17 mouse cellular contexts compared by ENCODE assay signal in genomic region chr1:172319346-172319745, GRCm38 (mm10). TPM values are rescaled to one million over a fixed set of nuclear protein-coding genes. Genes with fewer than 3 reads are reported as not detected.
DNase-seq lines count a peak whose midpoint lies in the region; ATAC-seq and TF ChIP-seq lines count a peak whose summit lies in the region.
"Had no signal": no experiment of that assay in that cellular context is flagged by ENCODE, and none has a peak within 500 bp of the region (broad histone marks: within the 10 kb centered on the region; RNA-seq: fewer than 3 reads in every experiment).

No protein-coding gene starts in this region.

- no peak overlapping the region for H3K4me3 ChIP-seq in layer of hippocampus, adult 2 months
- H3K4me3 ChIP-seq in forebrain, embryonic 12.5 days (replicated peaks) = no peak overlapping the region
- no peak overlapping the region for H3K4me3 ChIP-seq in hindbrain, postnatal 0 days (ENCODE audit: low read length)
- no peak overlapping the region for H3K4me3 ChIP-seq in limb, embryonic 10.5 days
- H3K4me3 ChIP-seq: liver, embryonic 15.5 days had no signal

- ATAC-seq in forebrain, embryonic 12.5 days (ENCODE audit: low FRiP score) = no peak
- no peak for ATAC-seq in hindbrain, postnatal 0 days
- ATAC-seq: intestine, postnatal 0 days had no signal

- no peaks in the 10 kb centered on the region for H3K9me3 ChIP-seq in forebrain, embryonic 12.5 days
- no peaks in the 10 kb centered on the region for H3K9me3 ChIP-seq in hindbrain, postnatal 0 days (ENCODE audit: low read length)
- H3K9me3 ChIP-seq in limb, embryonic 10.5 days (replicated peaks) = no peaks in the 10 kb centered on the region
- H3K9me3 ChIP-seq: liver, embryonic 15.5 days had no signal

- H3K4me1 ChIP-seq in forebrain, embryonic 12.5 days = peaks cover 83% of the 10 kb centered on the region
- H3K4me1 ChIP-seq in hindbrain, postnatal 0 days (ENCODE audit: insufficient read depth, low read length) = peaks cover 9% of the 10 kb centered on the region; the same call in 1 of the 2 replicates
- peaks cover 34% of the 10 kb centered on the region for H3K4me1 ChIP-seq in limb, embryonic 10.5 days

- 0 out of 2 replicates have a peak, but pooled peaks cover 3% of the 10 kb centered on the region for H3K27me3 ChIP-seq in forebrain, embryonic 12.5 days
- no peaks in the 10 kb centered on the region for H3K27me3 ChIP-seq in hindbrain, postnatal 0 days (ENCODE audit: insufficient read depth, low read length)
- peaks cover 31% of the 10 kb centered on the region for H3K27me3 ChIP-seq in limb, embryonic 10.5 days (ENCODE audit: low read depth, poor library complexity, severe bottlenecking)
- H3K27me3 ChIP-seq: CH12.LX; liver, embryonic 15.5 days had no signal

- H3K4me2 ChIP-seq in forebrain, embryonic 12.5 days = no peak overlapping the region
- H3K4me2 ChIP-seq in hindbrain, postnatal 0 days (ENCODE audit: low read depth, low read length) = no peak overlapping the region
- H3K4me2 ChIP-seq: liver, embryonic 15.5 days had no signal

- no peak overlapping the region for H3K9ac ChIP-seq in forebrain, embryonic 12.5 days
- no peak overlapping the region for H3K9ac ChIP-seq in hindbrain, postnatal 0 days (replicated peaks; ENCODE audit: low read length)
- H3K9ac ChIP-seq: liver, embryonic 15.5 days had no signal

- H3K27ac ChIP-seq in layer of hippocampus, adult 2 months = peak overlapping the region; percentile 86
- peak overlapping the region; percentile 75 for H3K27ac ChIP-seq in forebrain, embryonic 12.5 days
- H3K27ac ChIP-seq in hindbrain, postnatal 0 days = peak overlapping the region; percentile 66
- no peak overlapping the region for H3K27ac ChIP-seq in limb, embryonic 10.5 days
- H3K27ac ChIP-seq: liver, embryonic 15.5 days had no signal

- H3K36me3 ChIP-seq in forebrain, embryonic 12.5 days (replicated peaks) = peaks cover 54% of the 10 kb centered on the region
- peaks cover 18% of the 10 kb centered on the region; the same call in 1 of the 2 replicates for H3K36me3 ChIP-seq in hindbrain, postnatal 0 days (ENCODE audit: insufficient read depth, low read length)
- H3K36me3 ChIP-seq in limb, embryonic 10.5 days = peaks cover 34% of the 10 kb centered on the region

- no peak for TF ChIP-seq CTCF in layer of hippocampus, adult 2 months (conservative IDR thresholded peaks at IDR 0.05)
- TF ChIP-seq CTCF in hindbrain, postnatal 0 days (IDR thresholded peaks at IDR 0.05; ENCODE audit: low read depth) = no peak

- DNase-seq in layer of hippocampus, adult 2 months (ENCODE audit: low spot score in 2 of 2) = peak in 1 of 2 experiments; percentile 13
- DNase-seq in layer of hippocampus, postnatal 25 days (ENCODE audit: extremely low spot score in 1 of 2, low spot score in 1 of 2) = no peak
- DNase-seq in cerebellum, postnatal 14 days = peak; percentile 37 to 46
- DNase-seq in hindbrain, postnatal 0 days (ENCODE audit: low spot score) = no peak
- DNase-seq in urinary bladder, postnatal 36 days (ENCODE audit: low spot score in 2 of 2) = no peak
- no peak for DNase-seq in B cell, adult 2 months
- DNase-seq in limb, embryonic 10.5 days (ENCODE audit: low spot score) = no peak
- DNase-seq: adrenal gland, adult 8-10 months; gastrocnemius, postnatal 14 days; kidney, postnatal 4 days had no signal

- WGBS in forebrain, embryonic 12.5 days = 84% methylated on average over 7 of the region's 7 CpGs
- WGBS in hindbrain, postnatal 0 days = 60% methylated on average over 7 of the region's 7 CpGs
- WGBS in limb, embryonic 10.5 days = 83% methylated on average over 7 of the region's 7 CpGs

RNA-seq across cellular contexts. Expression of gene Kcnj9, which starts 9.8 kb away (rescaled TPM):
- total RNA-seq in layer of hippocampus, adult 2 months (2021) = 10 to 100 TPM; 67.2 to 69.2 TPM
- 10 to 100 TPM; 59.0 to 68.9 TPM for total RNA-seq in layer of hippocampus, postnatal 25 days (2021)
- polyA plus RNA-seq in forebrain, embryonic 12.5 days (2016; fragmentation: Nextera tagmentation; extraction: Ambion mirVana) = 2.5 and 2.8 TPM in 2 replicates
- 8.0 and 9.8 TPM in 2 replicates for total RNA-seq in hindbrain, postnatal 0 days (2014; rRNA removed)
- 3.6 and 4.2 TPM in 2 replicates for polyA plus RNA-seq in hindbrain, postnatal 0 days (2015; fragmentation: Nextera tagmentation; extraction: Ambion mirVana)
- polyA plus RNA-seq in limb, embryonic 10.5 days (2016; fragmentation: Nextera tagmentation; extraction: Ambion mirVana) = 0.10 TPM in 1 of 2 replicates, not detected in the other
- total RNA-seq: gastrocnemius, postnatal 14 days; neutrophil, adult 5-6 weeks had no signal
- polyA plus RNA-seq: heart, embryonic 16.5 days; liver, embryonic 15.5 days; small intestine, adult 2 months had no signal

RNA-seq across cellular contexts. Expression of gene Atp1a2, which starts 21.5 kb away (rescaled TPM):
- 100 to 1,000 TPM; 585 to 600 TPM for total RNA-seq in layer of hippocampus, adult 2 months (2021)
- 100 to 1,000 TPM; 592 to 599 TPM for total RNA-seq in layer of hippocampus, postnatal 25 days (2021)
- 9.5 and 10.8 TPM in 2 replicates for polyA plus RNA-seq in forebrain, embryonic 12.5 days (2016; fragmentation: Nextera tagmentation; extraction: Ambion mirVana)
- 546 and 572 TPM in 2 replicates for total RNA-seq in hindbrain, postnatal 0 days (2014; rRNA removed)
- 119 and 123 TPM in 2 replicates for polyA plus RNA-seq in hindbrain, postnatal 0 days (2015; fragmentation: Nextera tagmentation; extraction: Ambion mirVana)
- 0.62 and 3.2 TPM in 2 replicates for polyA plus RNA-seq in limb, embryonic 10.5 days (2016; fragmentation: Nextera tagmentation; extraction: Ambion mirVana)
- total RNA-seq: neutrophil, adult 5-6 weeks had no signal

RNA-seq across cellular contexts. Expression of gene Kcnj10, which starts 21.7 kb away (rescaled TPM):
- 10 to 100 TPM; 83.2 to 91.6 TPM for total RNA-seq in layer of hippocampus, adult 2 months (2021)
- 10 to 100 TPM; 84.0 to 88.1 TPM for total RNA-seq in layer of hippocampus, postnatal 25 days (2021)
- 0.93 and 1.2 TPM in 2 replicates for polyA plus RNA-seq in forebrain, embryonic 12.5 days (2016; fragmentation: Nextera tagmentation; extraction: Ambion mirVana)
- total RNA-seq in hindbrain, postnatal 0 days (2014; rRNA removed) = 8.6 and 10.0 TPM in 2 replicates
- polyA plus RNA-seq in hindbrain, postnatal 0 days (2015; fragmentation: Nextera tagmentation; extraction: Ambion mirVana) = 5.4 and 5.6 TPM in 2 replicates
- 0.05 TPM in 2 replicates for polyA plus RNA-seq in limb, embryonic 10.5 days (2016; fragmentation: Nextera tagmentation; extraction: Ambion mirVana)
- total RNA-seq: neutrophil, adult 5-6 weeks had no signal

RNA-seq across cellular contexts. Expression of gene Pigm, which starts 57.0 kb away (rescaled TPM):
- 1 to 10 TPM; 8.3 to 9.2 TPM for total RNA-seq in layer of hippocampus, adult 2 months (2021)
- total RNA-seq in layer of hippocampus, postnatal 25 days (2021) = 1 to 10 TPM; 8.6 to 8.9 TPM
- 10.9 and 11.5 TPM in 2 replicates for polyA plus RNA-seq in forebrain, embryonic 12.5 days (2016; fragmentation: Nextera tagmentation; extraction: Ambion mirVana)
- 12.2 and 14.7 TPM in 2 replicates for total RNA-seq in hindbrain, postnatal 0 days (2014; rRNA removed)
- 2.7 and 3.0 TPM in 2 replicates for polyA plus RNA-seq in hindbrain, postnatal 0 days (2015; fragmentation: Nextera tagmentation; extraction: Ambion mirVana)
- 9.9 and 10.5 TPM in 2 replicates for polyA plus RNA-seq in limb, embryonic 10.5 days (2016; fragmentation: Nextera tagmentation; extraction: Ambion mirVana)

RNA-seq across cellular contexts. Expression of gene Igsf8, which starts 57.9 kb away (rescaled TPM):
- total RNA-seq in layer of hippocampus, adult 2 months (2021) = 100 to 1,000 TPM; 255 to 257 TPM
- total RNA-seq in layer of hippocampus, postnatal 25 days (2021) = 100 to 1,000 TPM; 253 to 278 TPM
- 122 and 127 TPM in 2 replicates for polyA plus RNA-seq in forebrain, embryonic 12.5 days (2016; fragmentation: Nextera tagmentation; extraction: Ambion mirVana)
- 136 and 150 TPM in 2 replicates for total RNA-seq in hindbrain, postnatal 0 days (2014; rRNA removed)
- polyA plus RNA-seq in hindbrain, postnatal 0 days (2015; fragmentation: Nextera tagmentation; extraction: Ambion mirVana) = 90.2 and 90.8 TPM in 2 replicates
- polyA plus RNA-seq in limb, embryonic 10.5 days (2016; fragmentation: Nextera tagmentation; extraction: Ambion mirVana) = 30.0 and 40.8 TPM in 2 replicates

Comparison
In these comparisons a context has a peak if more than half of its experiments do, and no peak if none do; other contexts are left out.
1. DNase-seq: peak in cerebellum, postnatal 14 days (2 of 2); none in layer of hippocampus, postnatal 25 days (0 of 2), hindbrain, postnatal 0 days (single experiment), urinary bladder, postnatal 36 days (0 of 2), B cell, adult 2 months (0 of 2) and limb, embryonic 10.5 days (single experiment).